Mouse (Mus musculus) stomach, embryonic 16.5 days (tissue): ENCODE measurements around the gene Aldh4a1. TPM values are rescaled to one million over a fixed set of nuclear protein-coding genes. Genes with fewer than 3 reads are reported as not detected.

ENCODE experiments used
- ATAC-seq: fragments of 200-750 bp; cut with Nextera tagmentation; 2 replicates; pipeline ENCODE4 v1.8.0; 2017; ENCODE audit warnings: moderate number of reproducible peaks, moderate TSS enrichment; ENCODE audit not compliant: insufficient read depth, low FRiP score
- H3K27ac ChIP-seq: fragments of 300-500 bp; sonication (generic); 2 replicates; pipeline ENCODE4 v1.5.1; 2014; ENCODE audit warnings: low read length
- H3K27me3 ChIP-seq: fragments of 300-500 bp; sonication (generic); 2 replicates; pipeline ENCODE4 v1.6.1; 2014; ENCODE audit warnings: low read length, control low read depth, mixed read lengths; ENCODE audit not compliant: control insufficient read depth, insufficient read depth
- H3K36me3 ChIP-seq: fragments of 300-500 bp; sonication (generic); 2 replicates; pipeline ENCODE4 v1.6.1; 2014; ENCODE audit warnings: low read length; ENCODE audit not compliant: control insufficient read depth, insufficient read depth
- H3K4me1 ChIP-seq: fragments of 300-500 bp; sonication (generic); 2 replicates; pipeline ENCODE4 v1.6.1; 2014; ENCODE audit warnings: low read length, control low read depth, mixed read lengths; ENCODE audit not compliant: control insufficient read depth, insufficient read depth
- H3K4me2 ChIP-seq: fragments of 300-500 bp; sonication (generic); 2 replicates; pipeline ENCODE4 v1.6.1; 2014; ENCODE audit warnings: low read depth, low read length, mixed read lengths
- H3K4me3 ChIP-seq: fragments of 300-500 bp; sonication (generic); replicated peaks from 2 replicates; pipeline ENCODE4 v1.5.1; 2014; ENCODE audit warnings: mild to moderate bottlenecking, low read length
- H3K9ac ChIP-seq: fragments of 300-500 bp; sonication (generic); 2 replicates; pipeline ENCODE4 v1.6.1; 2014; ENCODE audit warnings: low read length
- H3K9me3 ChIP-seq: fragments of 300-500 bp; sonication (generic); replicated peaks from 2 replicates; pipeline ENCODE4 v1.6.1; 2016; ENCODE audit warnings: low read length, control low read depth; ENCODE audit not compliant: control insufficient read depth
- WGBS: fragments of 180-500 bp; shearing (Covaris S2); extraction: QIAGEN DNeasy Blood & Tissue Kit; methylation state at CpG from one replicate; pipeline ENCODE4 v1.1.7; 2014; 5-methylcytosine and 5-hydroxymethylcytosine counted together
- polyA plus RNA-seq: library from polyadenylated mRNA; unstranded; fragments of >200 nt; fragmentation: Nextera tagmentation; extraction: Ambion mirVana; gene quantifications from 2 replicates; pipeline ENCODE4 v1.2.1, GENCODE M21; 2015

Aldh4a1 gene
- polyA plus RNA-seq, 1 experiment from 2014 or later, result 35.9 TPM

DNA sequence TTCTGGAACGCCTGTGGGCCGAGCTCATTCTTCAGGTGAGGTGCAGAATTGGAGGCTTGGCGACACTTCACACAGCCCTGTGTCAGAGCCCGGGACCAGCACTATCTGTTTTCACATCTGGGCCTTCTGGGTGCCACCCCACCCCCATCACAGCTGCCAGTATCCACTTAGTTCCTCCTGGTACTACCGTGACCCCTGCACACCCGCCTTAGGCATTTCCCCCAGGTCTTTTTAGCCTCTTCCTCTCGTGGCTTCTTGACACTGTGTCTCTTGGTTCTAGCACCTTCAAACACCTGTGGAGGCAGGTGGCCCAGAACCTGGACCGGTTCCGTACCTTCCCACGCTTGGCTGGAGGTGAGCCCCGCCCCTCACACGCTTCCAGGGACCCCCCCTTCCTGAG is 17.7 kb downstream of the Aldh4a1 start:
- 66% methylated on average over 12 of the region's 12 CpGs for WGBS
- peaks cover 9% of the 10 kb centered on the region for H3K4me1 ChIP-seq
- H3K36me3 ChIP-seq, result no peaks in the 10 kb centered on the region
- ATAC-seq, result no peak
- no peak overlapping the region for H3K4me3 ChIP-seq
- H3K27me3 ChIP-seq, result peaks cover 5% of the 10 kb centered on the region; the same call in 1 of the 2 replicates
- no peak overlapping the region for H3K27ac ChIP-seq
- no peak overlapping the region for H3K9ac ChIP-seq
- H3K9me3 ChIP-seq, result no peaks in the 10 kb centered on the region
- H3K4me2 ChIP-seq, result no peak overlapping the region

- H3K27me3 ChIP-seq, result peaks cover 5% of the 10 kb centered on the region; the same call in 1 of the 2 replicates
- no peak for ATAC-seq
- WGBS, result 44% methylated on average over 5 of the region's 6 CpGs
- no peak overlapping the region for H3K4me3 ChIP-seq
- no peaks in the 10 kb centered on the region for H3K9me3 ChIP-seq
- H3K4me1 ChIP-seq, result peaks cover 9% of the 10 kb centered on the region
- H3K36me3 ChIP-seq, result no peaks in the 10 kb centered on the region
- no peak overlapping the region for H3K27ac ChIP-seq
- H3K4me2 ChIP-seq, result no peak overlapping the region
- H3K9ac ChIP-seq, result no peak overlapping the region
These were observed 18.1 kb downstream of the Aldh4a1 start for GRCm38 (mm10) chr4:139640775-139641174.

- Histone ChIP-seq H3K4me1 (peaks cover 9% of the 10 kb centered on the region), H3K9ac (peak overlapping the region; percentile 59), H3K27ac (no peak overlapping the region), H3K4me2 (peak overlapping the region; percentile 53), H3K9me3 (no peaks in the 10 kb centered on the region), H3K27me3 (peaks cover 5% of the 10 kb centered on the region; the same call in 1 of the 2 replicates), H3K4me3 (peak overlapping the region; percentile 27), H3K36me3 (no peaks in the 10 kb centered on the region)
- ATAC-seq, result no peak
- 9% methylated on average over 30 of the region's 30 CpGs for WGBS
These were observed 19.3 kb downstream of the Aldh4a1 start for GRCm38 (mm10) chr4:139641829-139642425.

GRCm38 (mm10) chr4:139643972-139644371 is 21.3 kb downstream of the Aldh4a1 start:
- Histone ChIP-seq H3K4me1 (peaks cover 9% of the 10 kb centered on the region), H3K4me3 (no peak overlapping the region), H3K27ac (no peak overlapping the region), H3K9me3 (no peaks in the 10 kb centered on the region), H3K27me3 (peaks cover 5% of the 10 kb centered on the region; the same call in 1 of the 2 replicates), H3K4me2 (no peak overlapping the region), H3K9ac (no peak overlapping the region), H3K36me3 (no peaks in the 10 kb centered on the region; the same call in 1 of the 2 replicates)
- 18% methylated on average over 9 of the region's 9 CpGs for WGBS
- ATAC-seq, result no peak

DNA sequence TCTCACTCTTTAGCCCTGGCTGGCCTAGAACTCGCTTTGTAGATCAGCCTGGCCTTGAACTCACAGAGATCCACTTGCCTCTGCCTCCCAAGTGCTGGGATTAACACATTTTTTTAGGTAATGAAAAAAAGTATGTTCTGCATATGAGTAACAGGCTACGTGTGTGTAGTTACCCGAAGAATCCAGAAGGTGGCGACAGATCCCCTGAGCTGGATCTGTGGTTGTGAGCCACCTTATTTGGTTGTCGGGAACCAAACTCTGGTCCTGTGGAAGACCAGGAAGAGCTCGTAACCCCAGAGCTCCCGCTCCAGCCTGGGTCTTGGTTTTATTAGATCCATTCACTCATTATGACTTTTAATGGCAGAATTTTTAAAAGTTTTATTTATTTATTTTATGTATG is 24.2 kb downstream of the Aldh4a1 start:
- Histone ChIP-seq H3K36me3 (no peaks in the 10 kb centered on the region; the same call in 1 of the 2 replicates), H3K9ac (no peak overlapping the region), H3K4me3 (no peak overlapping the region), H3K27ac (no peak overlapping the region), H3K27me3 (peaks cover 5% of the 10 kb centered on the region; the same call in 1 of the 2 replicates), H3K4me2 (no peak overlapping the region), H3K9me3 (no peaks in the 10 kb centered on the region), H3K4me1 (peaks cover 3% of the 10 kb centered on the region; the same call in 1 of the 2 replicates)
- no peak for ATAC-seq
- WGBS, result 88% methylated on average over 7 of the region's 7 CpGs

DNA sequence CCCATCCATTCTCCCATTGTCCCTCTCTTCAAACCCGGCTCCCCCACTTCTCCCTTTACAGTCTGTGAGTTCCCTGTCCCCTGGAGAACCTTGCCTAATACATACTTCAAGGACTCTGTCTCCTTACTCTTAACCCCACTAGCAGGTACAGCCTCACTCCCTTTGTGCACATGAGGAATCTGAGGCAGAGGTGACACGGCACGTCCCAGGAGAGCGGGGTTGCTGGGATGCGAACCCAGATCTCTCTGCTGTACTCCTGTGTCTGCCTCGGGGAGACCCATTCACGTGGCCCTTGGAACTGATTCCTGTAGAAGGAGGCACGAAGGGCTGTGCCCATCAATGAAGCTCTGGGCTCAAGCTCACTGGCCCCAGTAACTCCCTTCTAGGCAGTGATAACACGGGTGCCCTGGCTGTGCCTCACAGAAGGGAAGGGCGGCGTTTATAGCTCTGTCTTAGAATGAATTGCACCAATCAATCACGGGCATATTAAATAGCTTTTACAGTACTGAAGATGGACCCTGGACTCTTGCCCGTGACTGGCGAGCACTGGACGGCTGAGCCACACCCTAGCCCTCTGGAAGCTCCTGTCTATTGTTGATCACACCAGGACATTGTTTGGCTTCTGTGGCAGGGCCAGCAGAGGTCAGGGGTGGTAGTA is 27.5 kb downstream of the Aldh4a1 start:
- H3K4me1 ChIP-seq, result no peaks in the 10 kb centered on the region
- H3K9me3 ChIP-seq, result no peaks in the 10 kb centered on the region
- no peak overlapping the region for H3K27ac ChIP-seq
- no peak; the same call in 1 of the 2 replicates for ATAC-seq
- H3K27me3 ChIP-seq, result no peaks in the 10 kb centered on the region
- H3K9ac ChIP-seq, result no peak overlapping the region
- 72% methylated on average over 15 of the region's 15 CpGs for WGBS
- no peak overlapping the region for H3K4me3 ChIP-seq
- no peaks in the 10 kb centered on the region; the same call in 1 of the 2 replicates for H3K36me3 ChIP-seq
- H3K4me2 ChIP-seq, result no peak overlapping the region

DNA sequence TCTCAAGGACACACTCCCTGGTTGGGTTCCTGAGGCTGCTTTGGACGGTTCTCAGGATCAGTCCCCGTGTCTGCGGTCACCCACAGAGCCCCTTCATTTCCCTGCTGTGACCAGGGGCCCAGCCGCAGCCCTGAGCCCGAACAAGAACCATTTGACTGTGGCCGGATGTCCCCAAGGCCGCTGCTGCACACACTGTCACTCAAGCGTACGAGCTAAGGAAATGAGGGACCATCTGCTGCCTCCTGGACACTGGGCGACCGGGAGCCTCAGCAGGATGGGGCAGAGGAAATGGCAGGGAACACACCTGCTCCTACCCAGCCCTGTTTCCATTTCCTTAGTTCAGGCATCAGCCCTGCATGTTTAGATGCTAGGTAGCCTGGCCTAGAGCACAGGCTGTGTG is 28.2 kb downstream of the Aldh4a1 start:
- ATAC-seq, result no peak
- Histone ChIP-seq H3K27me3 (no peaks in the 10 kb centered on the region), H3K36me3 (no peaks in the 10 kb centered on the region; the same call in 1 of the 2 replicates), H3K4me1 (no peaks in the 10 kb centered on the region), H3K4me2 (no peak overlapping the region), H3K9ac (no peak overlapping the region), H3K4me3 (no peak overlapping the region), H3K9me3 (no peaks in the 10 kb centered on the region), H3K27ac (no peak overlapping the region)
- 71% methylated on average over 11 of the region's 11 CpGs for WGBS

- H3K4me3 ChIP-seq, result no peak within 1 kb of the TSS
- no peaks in the 10 kb centered on the region for H3K9me3 ChIP-seq
- 83% methylated on average over 8 of the region's 8 CpGs for WGBS
- no peaks in the 10 kb centered on the region for H3K4me1 ChIP-seq
- no peaks in the 10 kb centered on the region; the same call in 1 of the 2 replicates for H3K36me3 ChIP-seq
- ATAC-seq, result no peak
- H3K9ac ChIP-seq, result no peak within 1 kb of the TSS
- no peaks in the 10 kb centered on the region for H3K27me3 ChIP-seq
- no peak within 1 kb of the TSS for H3K4me2 ChIP-seq
- no peak within 1 kb of the TSS for H3K27ac ChIP-seq
These were observed 30.6 kb downstream of the Aldh4a1 start, which contains the start of gene Tas1r2 for GRCm38 (mm10) chr4:139653238-139653637. Tas1r2 (plus strand) TSS chr4:139653538.

GRCm38 (mm10) chr4:139661897-139662296 is 39.2 kb downstream of the Aldh4a1 start:
- H3K36me3 ChIP-seq, result no peaks in the 10 kb centered on the region
- no peak overlapping the region for H3K4me2 ChIP-seq
- ATAC-seq, result no peak
- no peaks in the 10 kb centered on the region for H3K9me3 ChIP-seq
- WGBS, result 85% methylated on average over 14 of the region's 14 CpGs
- no peak overlapping the region for H3K4me3 ChIP-seq
- no peaks in the 10 kb centered on the region for H3K4me1 ChIP-seq
- H3K9ac ChIP-seq, result no peak overlapping the region
- no peaks in the 10 kb centered on the region for H3K27me3 ChIP-seq
- H3K27ac ChIP-seq, result no peak overlapping the region
